Mouse (Mus musculus) kidney, embryonic 16.5 days (tissue): ENCODE measurements at regions not wholly inside any gene's neighbourhood (a gene's known extent, or its start where the extent isn't known, plus 50 kb on each side); places are given as distances from the start of the nearest gene placed in this dataset.

Source experiments
- ATAC-seq: fragments of 200-750 bp; cut with Nextera tagmentation; 2 replicates; pipeline ENCODE4 v1.8.0; 2017; ENCODE audit warnings: moderate TSS enrichment; ENCODE audit not compliant: low FRiP score, low TSS enrichment
- H3K27ac ChIP-seq: fragments of 300-500 bp; sonication (generic); 2 replicates; pipeline ENCODE4 v1.5.1; 2014; ENCODE audit warnings: low read length
- H3K27me3 ChIP-seq: fragments of 300-500 bp; sonication (generic); 2 replicates; pipeline ENCODE4 v1.6.1; 2014; ENCODE audit warnings: low read length, control low read depth, mixed read lengths; ENCODE audit not compliant: insufficient read depth
- H3K36me3 ChIP-seq: fragments of 300-500 bp; sonication (generic); 2 replicates; pipeline ENCODE4 v1.6.1; 2014; ENCODE audit warnings: low read length, control low read depth, mixed read lengths; ENCODE audit not compliant: insufficient read depth
- H3K4me1 ChIP-seq: fragments of 300-500 bp; sonication (generic); 2 replicates; pipeline ENCODE4 v1.6.1; 2014; ENCODE audit warnings: low read length, control low read depth, mixed read lengths; ENCODE audit not compliant: insufficient read depth
- H3K4me2 ChIP-seq: fragments of 300-500 bp; sonication (generic); replicated peaks from 2 replicates; pipeline ENCODE4 v1.6.1; 2014; ENCODE audit warnings: low read depth, low read length
- H3K4me3 ChIP-seq: fragments of 300-500 bp; sonication (generic); 2 replicates; pipeline ENCODE4 v1.5.1; 2014; ENCODE audit warnings: mild to moderate bottlenecking, low read length
- H3K9ac ChIP-seq: fragments of 300-500 bp; sonication (generic); replicated peaks from 2 replicates; pipeline ENCODE4 v1.6.1; 2014; ENCODE audit warnings: low read length
- H3K9me3 ChIP-seq: fragments of 300-500 bp; sonication (generic); 2 replicates; pipeline ENCODE4 v1.6.1; 2016; ENCODE audit warnings: low read length, control low read depth
- WGBS: fragments of 180-500 bp; shearing (Covaris S2); extraction: QIAGEN DNeasy Blood & Tissue Kit; methylation state at CpG from one replicate; pipeline ENCODE4 v1.1.7; 2014; 5-methylcytosine and 5-hydroxymethylcytosine counted together

GRCm38 (mm10) chr1:114039383-114039782 lies 1645.2 kb upstream of the Cntnap5a start:
- no peaks in the 10 kb centered on the region for H3K4me1 ChIP-seq
- H3K9me3 ChIP-seq, result no peaks in the 10 kb centered on the region; the same call in 1 of the 2 replicates
- no peak overlapping the region for H3K4me2 ChIP-seq
- H3K27me3 ChIP-seq, result no peaks in the 10 kb centered on the region
- no peaks in the 10 kb centered on the region for H3K36me3 ChIP-seq
- ATAC-seq, result peak; percentile 92
- H3K27ac ChIP-seq, result peak overlapping the region; percentile 14; the same call in 1 of the 2 replicates
- H3K4me3 ChIP-seq, result no peak overlapping the region
- no peak overlapping the region for H3K9ac ChIP-seq
- 33% methylated on average over 1 of the region's 1 CpGs for WGBS

DNA sequence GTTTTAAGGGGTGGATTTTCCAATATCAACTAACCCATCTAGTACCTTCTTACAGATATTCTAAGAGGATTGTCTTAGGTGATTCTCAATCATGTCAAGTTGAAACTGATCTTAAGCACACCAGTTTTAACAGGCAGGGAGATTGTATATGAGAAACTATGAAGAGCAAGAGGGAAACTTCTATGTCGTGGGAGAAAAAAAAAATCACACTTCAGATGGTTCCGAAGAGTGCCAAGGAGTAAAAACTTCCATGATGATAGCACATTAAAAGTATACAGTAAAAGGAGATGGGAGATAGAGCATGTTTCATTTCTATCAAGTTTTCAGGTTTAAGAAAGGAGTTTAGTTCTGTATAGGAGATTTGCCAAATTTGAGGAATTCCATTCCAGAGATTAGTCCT lies 1621.5 kb upstream of the Cntnap5a start:
- no peak for ATAC-seq
- H3K9me3 ChIP-seq, result no peaks in the 10 kb centered on the region
- no peak overlapping the region for H3K4me3 ChIP-seq
- H3K9ac ChIP-seq, result no peak overlapping the region
- H3K36me3 ChIP-seq, result no peaks in the 10 kb centered on the region
- WGBS, result 87% methylated on average over 2 of the region's 2 CpGs
- H3K4me1 ChIP-seq, result no peaks in the 10 kb centered on the region
- H3K27me3 ChIP-seq, result no peaks in the 10 kb centered on the region
- no peak overlapping the region for H3K27ac ChIP-seq
- no peak overlapping the region for H3K4me2 ChIP-seq

- H3K27me3 ChIP-seq, result no peaks in the 10 kb centered on the region
- no peak overlapping the region for H3K9ac ChIP-seq
- H3K4me3 ChIP-seq, result no peak overlapping the region
- ATAC-seq, result no peak
- H3K4me1 ChIP-seq, result no peaks in the 10 kb centered on the region
- H3K9me3 ChIP-seq, result no peaks in the 10 kb centered on the region
- H3K36me3 ChIP-seq, result no peaks in the 10 kb centered on the region
- no peak overlapping the region for H3K4me2 ChIP-seq
- no peak overlapping the region for H3K27ac ChIP-seq
Observed at GRCm38 (mm10) chr1:114074506-114074905, 1610.0 kb upstream of the Cntnap5a start.
